Mouse (Mus musculus) CH12.LX (cell line): Measurements from ENCODE around the gene Grin2a. TPM values are rescaled to one million over a fixed set of nuclear protein-coding genes. Genes with fewer than 3 reads are reported as not detected.

ENCODE experiments used
- DNase-seq: peaks from one replicate; pipeline ENCODE4 v3.0.0-alpha.2; 2013; ENCODE audit errors: extremely low read depth
- H3K27ac ChIP-seq: 2 replicates; pipeline ENCODE4 v1.5.1; 2012; ENCODE audit warnings: low read depth, mild to moderate bottlenecking, control low read depth, moderate library complexity; ENCODE audit not compliant: insufficient read depth
- H3K27me3 ChIP-seq: replicated peaks from 2 replicates; pipeline ENCODE3; 2012; ENCODE audit warnings: inconsistent platforms
- H3K36me3 ChIP-seq, 2 experiments: replicated peaks in 1 of 2; 2 replicates each; pipeline versions ENCODE3 to v1.6.1; 2012; ENCODE audit warnings: inconsistent platforms in 1 of 2, low read length in 1 of 2, mild to moderate bottlenecking in 1 of 2, mixed read lengths in 1 of 2, moderate library complexity in 1 of 2; ENCODE audit not compliant: control insufficient read depth in 1 of 2, insufficient read depth in 1 of 2
- H3K4me1 ChIP-seq, 2 experiments: 2 replicates each; pipeline ENCODE4 v1.6.1; 2012; ENCODE audit warnings: inconsistent platforms in 1 of 2, moderate library complexity in 1 of 2; ENCODE audit not compliant: insufficient read depth in 2 of 2, control insufficient read depth in 1 of 2
- H3K4me2 ChIP-seq: 2 replicates; pipeline ENCODE4 v1.6.1; 2012; ENCODE audit warnings: low read depth, mild to moderate bottlenecking, control low read depth; ENCODE audit not compliant: poor library complexity, insufficient read depth, severe bottlenecking
- H3K4me3 ChIP-seq, 3 experiments: fragments of 150-350 bp in 1 of 3; sonication (generic) in 1 of 3; replicated peaks in 1 of 3; 2 replicates each; pipeline versions ENCODE3 to v1.5.1; 2011 to 2012; ENCODE audit warnings: low read depth in 2 of 3, low read length in 2 of 3, mild to moderate bottlenecking in 2 of 3, moderate library complexity in 2 of 3, control low read depth in 1 of 3, improper control_type of control experiment in 1 of 3, inconsistent platforms in 1 of 3, mixed read lengths in 1 of 3; ENCODE audit not compliant: poor library complexity in 1 of 3
- H3K79me2 ChIP-seq: replicated peaks from 2 replicates; pipeline ENCODE4 v1.6.1; 2012; ENCODE audit warnings: mild to moderate bottlenecking, moderate library complexity; ENCODE audit not compliant: control insufficient read depth, poor library complexity, insufficient read depth, severe bottlenecking; ENCODE audit errors: extremely low read depth
- H3K9ac ChIP-seq: 2 replicates; pipeline ENCODE4 v1.6.1; 2012; ENCODE audit warnings: low read depth, mild to moderate bottlenecking, control low read depth, moderate library complexity; ENCODE audit not compliant: insufficient read depth
- H3K9me3 ChIP-seq: replicated peaks from 2 replicates; pipeline ENCODE3; 2012; ENCODE audit warnings: low read length, inconsistent platforms, mixed read lengths
- CHD1 ChIP-seq: IDR thresholded peaks from 2 replicates; pipeline ENCODE4 v1.6.1; 2012; ENCODE audit warnings: low read depth, low read length, improper control_type of control experiment, inconsistent platforms
- CHD2 ChIP-seq: IDR thresholded peaks from 2 replicates; pipeline ENCODE4 v1.6.1; 2011; ENCODE audit warnings: low read length, improper control_type of control experiment
- CTCF ChIP-seq, 2 experiments: IDR thresholded peaks in 1 of 2; conservative IDR thresholded peaks in 1 of 2; 2 replicates each; pipeline ENCODE4 v1.5.1; 2011 to 2012; ENCODE audit warnings: low read depth in 2 of 2, low read length in 2 of 2, improper control_type of control experiment in 1 of 2, inconsistent platforms in 1 of 2, mild to moderate bottlenecking in 1 of 2, moderate library complexity in 1 of 2
- E2F4 ChIP-seq: IDR thresholded peaks from 2 replicates; pipeline ENCODE4 v1.6.1; 2011; ENCODE audit warnings: low read depth, low read length, improper control_type of control experiment; ENCODE audit not compliant: insufficient replicate concordance
- HCFC1 ChIP-seq: IDR thresholded peaks from 2 replicates; pipeline ENCODE4 v1.6.1; 2012; ENCODE audit warnings: low read depth, mild to moderate bottlenecking, inconsistent platforms, low read length, improper control_type of control experiment
- IRF4 ChIP-seq: IDR thresholded peaks from 2 replicates; pipeline ENCODE4 v1.6.1; 2014; ENCODE audit warnings: low read depth, mild to moderate bottlenecking, inconsistent platforms, low read length, improper control_type of control experiment
- JUN ChIP-seq: IDR thresholded peaks from 2 replicates; pipeline ENCODE4 v1.6.1; 2011; ENCODE audit warnings: low read depth, mild to moderate bottlenecking, low read length, improper control_type of control experiment, moderate library complexity; ENCODE audit not compliant: insufficient read depth
- KAT2A ChIP-seq: IDR thresholded peaks from 2 replicates; pipeline ENCODE4 v1.6.1; 2012; ENCODE audit warnings: low read length, improper control_type of control experiment, inconsistent platforms; ENCODE audit not compliant: insufficient replicate concordance
- MAFK ChIP-seq: IDR thresholded peaks from 2 replicates; pipeline ENCODE4 v1.6.1; 2011; ENCODE audit warnings: low read length, improper control_type of control experiment; ENCODE audit not compliant: insufficient replicate concordance
- MEF2A ChIP-seq: IDR thresholded peaks from 2 replicates; pipeline ENCODE4 v1.6.1; 2014; ENCODE audit warnings: low read depth, mild to moderate bottlenecking, inconsistent platforms, low read length, improper control_type of control experiment, borderline replicate concordance
- MXI1 ChIP-seq: IDR thresholded peaks from 2 replicates; pipeline ENCODE4 v1.6.1; 2011; ENCODE audit warnings: mild to moderate bottlenecking, low read depth, low read length, improper control_type of control experiment
- NELFE ChIP-seq: IDR thresholded peaks from 2 replicates; pipeline ENCODE4 v1.6.1; 2011; ENCODE audit warnings: low read depth, low read length, improper control_type of control experiment
- POLR2AphosphoS2 ChIP-seq: IDR thresholded peaks from 2 replicates; pipeline ENCODE4 v1.6.1; 2011; ENCODE audit warnings: low read depth, low read length, improper control_type of control experiment
- RAD21 ChIP-seq: IDR thresholded peaks from 2 replicates; pipeline ENCODE4 v1.6.1; 2011; ENCODE audit warnings: low read depth, mild to moderate bottlenecking, low read length, improper control_type of control experiment, moderate library complexity
- SMC3 ChIP-seq: IDR thresholded peaks from 2 replicates; pipeline ENCODE4 v1.6.1; 2011; ENCODE audit warnings: low read depth, low read length, improper control_type of control experiment
- TBP ChIP-seq: conservative IDR thresholded peaks from 2 replicates; pipeline ENCODE4 v1.6.1; 2011; ENCODE audit warnings: low read depth, low read length, improper control_type of control experiment
- TCF12 ChIP-seq: IDR thresholded peaks from 2 replicates; pipeline ENCODE4 v1.6.1; 2014; ENCODE audit warnings: low read depth, mild to moderate bottlenecking, inconsistent platforms, low read length, improper control_type of control experiment
- UBTF ChIP-seq: IDR thresholded peaks from 2 replicates; pipeline ENCODE4 v1.6.1; 2012; ENCODE audit warnings: low read depth, mild to moderate bottlenecking, inconsistent platforms, low read length, improper control_type of control experiment, moderate library complexity
- USF1 ChIP-seq: IDR thresholded peaks from 2 replicates; pipeline ENCODE4 v1.6.1; 2014; ENCODE audit warnings: low read depth, mild to moderate bottlenecking, inconsistent platforms, low read length, improper control_type of control experiment
- ZC3H11A ChIP-seq: IDR thresholded peaks from 2 replicates; pipeline ENCODE4 v1.6.1; 2012; ENCODE audit warnings: low read depth, mild to moderate bottlenecking, inconsistent platforms, low read length, improper control_type of control experiment
- dilution Hi-C: fragments of 300-500 bp; cut with MboI; formaldehyde crosslinking; loops from 2 replicates; pipeline ENCODE4 v1.14.3; 2020; ENCODE audit warnings: low sequenced_read_pairs; ENCODE audit not compliant: extremely low pct_unique_long_range_greater_than_20kb, extremely low pct_ligation_motif_present
- in situ Hi-C: fragments of 300-500 bp; cut with MboI; formaldehyde crosslinking; loops from 3 replicates; pipeline ENCODE4 v1.14.3; 2019; ENCODE audit warnings: low sequenced_read_pairs, low pct_ligation_motif_present, low pct_unique_long_range_greater_than_20kb, mixed read lengths
- polyA plus RNA-seq: library from polyadenylated mRNA; unstranded; fragments of >175 nt; gene quantifications from 2 replicates; pipeline ENCODE4 v1.2.1, GENCODE M21; 2012; ENCODE audit warnings: low read depth; ENCODE audit not compliant: insufficient read length
- total RNA-seq, 2 experiments: library from RNA; depleted of rRNA; stranded (reverse); fragments of 300-350 nt in 1 of 2; fragments of >200 nt in 1 of 2; gene quantifications; 2 replicates each; pipeline ENCODE4 v1.2.3; 2012 to 2014

The Grin2a gene
- total and polyA plus RNA-seq, 3 experiments = not detected

DNA sequence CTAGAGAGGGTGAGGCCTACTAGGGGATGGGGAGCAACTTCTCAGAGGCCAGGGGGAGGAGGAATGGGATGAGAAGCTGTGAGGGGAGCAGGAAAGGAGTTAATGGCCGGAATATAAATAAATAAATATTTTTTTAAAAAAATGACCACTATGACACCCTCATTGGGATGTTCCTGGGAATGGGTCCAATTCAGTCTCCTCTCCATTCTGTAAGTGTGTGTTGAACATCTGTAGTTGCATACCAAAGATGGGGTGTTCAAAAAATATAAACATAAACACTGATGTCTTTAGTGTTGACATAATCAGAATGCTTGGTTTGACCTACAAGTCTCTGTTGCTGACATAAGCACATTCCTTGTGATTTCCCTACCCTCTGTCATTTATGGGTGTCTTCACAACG, 298.2 kb downstream of the Grin2a start:
- dilution Hi-C loops = no loop called here
- Histone ChIP-seq H3K9ac (no peak overlapping the region), H3K79me2 (no peaks in the 10 kb centered on the region), H3K27me3 (no peaks in the 10 kb centered on the region), H3K4me3 (no peak overlapping the region)
- TF ChIP-seq NELFE (no peak), IRF4 (no peak), E2F4 (no peak), MEF2A (no peak), JUN (no peak), KAT2A (no peak), RAD21 (no peak), TBP (no peak), MAFK (no peak), CTCF (conservative IDR thresholded peaks at IDR 0.05 in 1 of 2, IDR thresholded peaks at IDR 0.05 in 1 of 2; ENCODE audit: low read depth in 2 of 2, low read length in 2 of 2) (no peak), MXI1 (no peak), POLR2AphosphoS2 (no peak), CHD2 (no peak), TCF12 (no peak), SMC3 (no peak), CHD1 (no peak), HCFC1 (no peak)
- TF ChIP-seq, all 38 proteins: peak for 0
- no peaks in the 10 kb centered on the region for H3K36me3 ChIP-seq
- no peaks in the 10 kb centered on the region for H3K9me3 ChIP-seq
- H3K4me1 ChIP-seq = no peaks in the 10 kb centered on the region
- in situ Hi-C loops = no loop called here
- DNase-seq = no peak
- H3K4me2 ChIP-seq = no peak overlapping the region
- H3K27ac ChIP-seq = no peak overlapping the region

DNA sequence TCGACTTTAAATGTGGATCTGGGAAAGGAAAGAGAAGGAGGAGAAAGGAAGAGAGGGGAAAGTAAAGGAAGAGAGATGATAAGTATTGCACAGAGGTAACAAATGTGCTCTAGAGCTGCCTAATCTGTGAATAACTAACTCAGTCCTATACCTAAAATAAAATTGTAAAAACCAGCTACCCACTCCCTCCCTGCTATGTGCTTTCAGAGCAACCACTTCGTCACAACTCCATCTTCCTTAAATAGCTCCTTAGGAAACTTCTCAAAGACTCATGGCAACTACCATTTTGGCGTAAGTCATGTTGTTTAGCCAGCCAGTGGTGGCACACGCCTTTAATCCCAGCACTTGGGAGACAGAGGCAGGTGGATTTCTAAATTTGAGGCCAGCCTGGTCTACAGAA, 301.3 kb downstream of the Grin2a start:
- TF ChIP-seq CHD1 = no peak
- TF ChIP-seq USF1 = no peak
- TF ChIP-seq CTCF (conservative IDR thresholded peaks at IDR 0.05 in 1 of 2, IDR thresholded peaks at IDR 0.05 in 1 of 2; ENCODE audit: low read depth in 2 of 2, low read length in 2 of 2) = no peak
- TF ChIP-seq ZC3H11A = no peak
- TF ChIP-seq UBTF = no peak
- TF ChIP-seq CHD2 = no peak
- Histone ChIP-seq H3K4me2 (no peak overlapping the region), H3K9ac (no peak overlapping the region), H3K4me3 (no peak overlapping the region), H3K27ac (no peak overlapping the region), H3K4me1 (no peaks in the 10 kb centered on the region), H3K27me3 (no peaks in the 10 kb centered on the region), H3K79me2 (no peaks in the 10 kb centered on the region), H3K36me3 (no peaks in the 10 kb centered on the region), H3K9me3 (no peaks in the 10 kb centered on the region)
- DNase-seq = no peak
- dilution Hi-C loops (no loop called here), in situ Hi-C loops (no loop called here)
